Mouse (Mus musculus) layer of hippocampus, postnatal 10 days (tissue): ENCODE data around the gene Srrt. TPM values are rescaled to one million over a fixed set of nuclear protein-coding genes. Genes with fewer than 3 reads are reported as not detected.
A peak's percentile ranks its signal among the peaks of the same experiment; 100 is the strongest.
"Not testable (repeated sequence)": the region's sequence is repeated elsewhere in the genome, so short reads cannot be mapped to it uniquely, and the experiment has no call there.

Experiments used
- DNase-seq, 2 experiments: peaks; one replicate each; pipeline ENCODE4 v3.0.0; 2021; ENCODE audit warnings: low spot score in 2 of 2
- total RNA-seq, 2 experiments: library from RNA; stranded (reverse); gene quantifications; 2 replicates each; pipeline ENCODE4 v1.2.3; 2021

Srrt gene
- total RNA-seq, 2 experiments from 2014 or later: 188 to 191 TPM

- no peak for DNase-seq
These were observed 6.2 kb downstream of the Srrt start for GRCm38 (mm10) chr5:137301253-137301652.

DNA sequence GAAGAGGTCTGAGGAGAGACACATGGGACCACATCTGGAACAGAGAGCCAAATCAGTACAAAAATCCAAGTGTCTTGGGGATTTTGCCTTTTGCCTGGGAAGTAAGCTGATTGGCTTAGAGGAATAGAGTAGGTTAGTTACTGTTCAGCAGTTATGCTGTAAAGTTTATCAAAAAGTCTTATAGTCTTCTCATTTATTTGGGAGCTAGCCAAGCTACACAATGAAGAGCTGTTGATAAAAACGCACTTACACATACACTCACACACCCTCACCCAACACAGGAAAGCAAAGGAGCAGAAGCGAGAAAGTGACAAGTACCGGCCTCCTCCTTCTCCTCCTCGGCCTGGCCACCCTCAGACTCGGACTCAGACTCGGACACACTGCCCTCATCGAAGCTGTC lies 8.2 kb downstream of the Srrt start:
- no peak for DNase-seq

DNA sequence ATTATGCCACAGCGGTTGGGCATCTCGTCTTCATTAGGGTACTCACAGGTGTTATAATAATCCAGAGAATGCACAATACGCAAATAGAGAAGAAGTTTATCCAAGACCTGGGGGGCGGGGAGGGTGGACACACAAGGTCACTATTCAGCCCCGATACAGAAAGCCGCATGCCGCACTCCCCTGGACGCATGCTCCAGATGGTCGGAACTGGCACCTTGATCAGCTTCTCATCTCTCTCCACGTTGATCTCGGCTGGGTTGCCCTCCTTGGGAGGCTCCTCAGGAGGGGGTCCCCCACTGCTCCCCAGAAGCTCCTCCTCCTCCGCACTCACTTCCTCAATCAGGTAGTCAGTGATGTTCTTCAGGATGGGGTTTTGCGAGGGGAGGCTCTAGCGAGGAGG lies 10.3 kb downstream of the Srrt start:
- no peak for DNase-seq

DNA sequence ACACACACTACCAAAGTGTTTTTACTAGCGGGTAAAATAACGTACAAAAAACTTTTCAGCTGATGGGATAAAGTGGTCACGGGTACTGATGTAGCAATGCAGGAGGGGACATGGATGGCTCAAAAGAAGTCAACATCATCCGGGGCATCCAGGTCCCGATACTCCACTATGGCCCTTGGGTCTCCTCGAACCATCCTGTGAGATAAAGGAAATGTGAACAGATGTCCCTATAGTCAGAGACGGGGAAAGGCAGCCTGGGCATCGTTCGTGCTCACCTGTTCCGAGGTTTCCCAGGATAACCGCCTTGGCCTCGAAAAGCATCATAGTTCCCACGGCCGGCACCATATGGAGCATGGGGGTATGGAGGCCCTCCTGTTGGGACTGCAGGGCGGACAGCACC lies 11.8 kb downstream of the Srrt start:
- no peak for DNase-seq

GRCm38 (mm10) chr5:137295296-137295695 lies 12.2 kb downstream of the Srrt start:
- no peak for DNase-seq

DNA sequence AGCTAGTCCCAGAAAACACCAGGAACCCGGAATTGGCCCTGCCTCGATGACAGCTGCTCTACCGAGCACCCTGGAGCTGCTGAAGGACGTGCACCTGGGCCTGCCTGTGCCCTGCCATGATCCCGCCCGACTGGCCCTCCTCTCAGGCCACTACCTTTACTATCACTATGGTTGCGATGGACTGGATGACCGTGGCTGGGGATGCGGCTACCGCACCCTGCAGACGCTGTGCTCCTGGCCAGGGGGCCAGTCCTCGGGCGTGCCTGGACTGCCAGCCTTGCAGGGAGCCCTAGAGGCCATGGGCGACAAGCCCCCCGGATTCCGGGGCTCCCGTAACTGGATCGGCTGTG lies 12.8 kb downstream of the Srrt start:
- no peak for DNase-seq

DNA sequence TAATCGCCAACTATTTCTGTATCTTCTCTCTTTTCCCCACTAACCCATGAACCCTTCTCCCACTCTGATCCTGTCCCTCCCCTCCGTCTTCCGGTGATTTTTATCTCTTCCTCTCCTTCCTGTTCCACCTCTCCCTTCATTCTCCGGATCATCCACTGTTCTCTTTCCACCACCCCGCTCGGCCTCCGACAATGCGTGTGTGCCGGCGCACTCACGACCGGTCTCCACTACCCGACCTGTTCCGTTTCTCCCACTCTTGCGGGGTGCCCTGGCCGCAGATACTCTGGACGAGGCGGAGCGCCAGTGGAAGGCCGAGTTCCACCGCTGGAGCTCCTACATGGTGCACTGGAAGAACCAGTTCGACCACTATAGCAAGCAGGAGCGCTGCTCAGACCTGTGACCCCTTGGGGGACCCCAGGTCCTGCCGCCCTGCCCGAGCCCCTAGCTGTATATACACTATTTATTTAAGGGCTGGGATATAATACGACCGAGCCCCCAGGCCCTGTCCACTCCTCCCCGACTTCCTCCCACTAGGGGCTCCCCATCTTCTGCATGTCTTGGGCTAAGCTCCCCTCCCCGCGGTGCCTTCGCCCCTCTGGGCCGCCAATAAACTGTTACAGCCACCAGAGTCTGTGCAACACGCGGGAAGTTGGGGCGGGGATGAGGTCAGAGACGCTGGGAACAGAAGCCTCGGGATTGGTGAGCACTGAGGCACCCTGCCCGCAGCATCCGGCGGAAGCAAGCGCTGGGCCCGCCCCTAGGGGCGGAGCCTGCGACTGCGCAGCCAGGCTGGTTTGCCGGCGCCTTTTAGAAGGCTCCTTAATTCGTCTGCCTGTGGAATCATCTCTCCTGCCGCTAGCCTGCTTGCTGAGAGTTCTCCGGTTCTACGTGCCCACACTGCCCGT lies 13.4 kb downstream of the Srrt start, which contains the start of gene Ufsp1:
Gene Ufsp1, plus strand, starts transcription at position 791 of the 905 bp plus-strand sequence.
- peak; percentile 94 to 96 for DNase-seq

- DNase-seq: peak; percentile 51 to 63
These were observed 14.2 kb downstream of the Srrt start for GRCm38 (mm10) chr5:137293282-137293681.

- no peak for DNase-seq
These were observed 16.0 kb downstream of the Srrt start for GRCm38 (mm10) chr5:137291381-137291926.

DNA sequence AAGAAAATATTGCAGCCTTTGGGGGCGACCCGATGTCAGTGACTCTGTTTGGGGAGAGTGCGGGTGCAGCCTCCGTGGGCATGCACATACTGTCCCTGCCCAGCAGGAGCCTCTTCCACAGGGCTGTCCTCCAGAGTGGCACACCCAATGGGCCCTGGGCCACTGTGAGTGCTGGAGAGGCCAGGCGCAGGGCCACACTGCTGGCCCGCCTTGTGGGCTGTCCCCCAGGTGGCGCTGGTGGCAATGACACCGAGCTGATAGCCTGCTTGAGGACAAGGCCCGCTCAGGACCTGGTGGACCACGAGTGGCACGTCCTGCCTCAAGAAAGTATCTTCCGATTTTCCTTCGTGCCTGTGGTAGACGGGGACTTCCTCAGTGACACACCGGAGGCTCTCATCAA lies 16.8 kb downstream of the Srrt start:
- DNase-seq: peak; percentile 50 to 55

GRCm38 (mm10) chr5:137289591-137290365 lies 17.7 kb downstream of the Srrt start:
- DNase-seq: no peak

DNA sequence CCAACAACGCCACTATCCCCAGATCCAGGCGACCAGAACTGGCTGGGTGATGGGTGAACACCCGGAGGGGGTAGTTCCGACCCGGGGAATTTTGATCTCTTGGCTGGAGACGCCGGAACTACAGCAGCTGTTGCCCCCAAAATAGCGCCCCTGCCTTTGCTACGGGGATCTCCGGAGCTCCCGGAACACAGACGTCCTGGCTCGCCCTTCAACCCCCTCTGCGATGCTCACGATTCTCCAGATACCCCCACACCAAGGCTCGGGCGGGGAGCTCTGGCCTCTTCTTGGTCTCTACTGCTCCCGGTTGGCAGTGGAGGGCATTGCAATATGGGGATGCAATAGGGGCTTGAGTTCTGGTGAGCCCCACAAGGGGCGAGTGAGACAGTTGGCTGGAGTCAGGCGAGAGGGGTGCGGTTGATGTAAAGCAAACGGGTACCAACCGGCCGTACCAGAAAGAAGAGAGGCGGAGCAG lies 18.4 kb downstream of the Srrt start:
- DNase-seq: peak; percentile 73 to 80

- peak; percentile 59 to 65 for DNase-seq
These were observed 19.3 kb downstream of the Srrt start for GRCm38 (mm10) chr5:137287953-137288743.

DNA sequence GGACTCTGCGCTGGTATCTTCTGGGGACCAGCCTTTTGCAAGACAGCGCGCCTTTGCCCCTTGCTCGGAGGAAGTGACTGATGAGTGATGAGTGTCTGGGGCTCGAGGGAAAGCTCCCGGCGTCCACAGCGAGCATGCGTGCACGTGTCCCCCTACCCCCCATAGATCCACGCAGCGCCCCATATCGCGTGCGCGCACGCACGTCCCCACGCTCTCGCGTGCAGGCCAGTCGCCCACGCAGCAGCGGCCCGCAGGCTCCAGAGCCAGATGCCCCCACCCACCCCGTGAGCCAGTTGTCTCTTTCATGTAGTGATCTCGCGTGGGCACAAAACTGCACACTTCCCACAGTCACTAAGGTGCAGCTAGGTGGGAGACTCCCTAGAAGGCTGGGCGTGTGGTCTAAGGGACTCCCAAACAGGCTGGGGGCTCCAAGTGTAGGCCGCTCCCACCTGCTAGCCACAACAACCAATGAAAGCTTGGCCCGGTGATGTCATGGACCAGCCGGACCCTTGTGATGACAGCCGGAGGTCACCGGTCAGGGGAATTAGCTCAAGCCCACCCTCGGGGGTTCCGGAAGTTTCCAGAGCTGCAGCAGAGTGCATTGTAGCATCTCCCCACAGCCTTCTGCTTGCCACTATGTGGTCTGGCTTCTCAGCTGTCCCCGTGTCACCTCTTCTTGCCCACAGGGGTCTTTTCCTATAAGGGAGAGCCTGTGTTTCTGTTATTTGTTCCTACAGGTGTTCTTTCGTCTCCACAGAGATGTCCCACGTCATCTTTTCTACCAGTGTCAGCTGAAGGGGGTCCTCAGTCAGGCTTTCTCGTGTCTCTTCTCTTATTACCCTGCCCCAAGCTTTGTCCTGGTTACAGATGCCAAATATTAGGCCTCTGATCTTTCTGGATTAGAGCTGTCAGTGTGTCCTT lies 20.2 kb downstream of the Srrt start, which contains the start of gene Ache:
Gene Ache, plus strand, starts transcription at position 488 of the 921 bp plus-strand sequence.
- DNase-seq: peak; percentile 63 to 73

GRCm38 (mm10) chr5:137286655-137287031 lies 20.8 kb downstream of the Srrt start:
- DNase-seq: peak; percentile 93 to 96

DNA sequence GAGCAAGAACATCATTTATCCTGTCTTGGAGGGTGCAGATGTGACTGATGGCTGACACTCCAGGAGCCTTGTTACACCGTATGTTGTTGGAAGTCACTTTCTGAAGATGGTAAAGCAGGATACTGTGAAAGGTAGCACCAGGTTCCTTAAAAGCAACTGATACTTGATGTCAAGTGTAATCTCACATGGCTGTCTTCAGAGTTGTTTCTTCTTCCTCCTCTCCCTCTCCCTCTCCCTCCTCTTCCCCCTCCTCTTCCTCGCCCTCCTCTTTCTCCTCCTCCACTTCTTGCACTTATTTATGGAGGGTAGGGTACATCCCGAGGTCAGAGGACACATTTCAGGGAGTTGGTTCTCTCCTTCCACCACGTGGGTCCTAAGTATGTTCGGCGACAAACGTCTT lies 21.5 kb downstream of the Srrt start:
- DNase-seq: no peak

DNA sequence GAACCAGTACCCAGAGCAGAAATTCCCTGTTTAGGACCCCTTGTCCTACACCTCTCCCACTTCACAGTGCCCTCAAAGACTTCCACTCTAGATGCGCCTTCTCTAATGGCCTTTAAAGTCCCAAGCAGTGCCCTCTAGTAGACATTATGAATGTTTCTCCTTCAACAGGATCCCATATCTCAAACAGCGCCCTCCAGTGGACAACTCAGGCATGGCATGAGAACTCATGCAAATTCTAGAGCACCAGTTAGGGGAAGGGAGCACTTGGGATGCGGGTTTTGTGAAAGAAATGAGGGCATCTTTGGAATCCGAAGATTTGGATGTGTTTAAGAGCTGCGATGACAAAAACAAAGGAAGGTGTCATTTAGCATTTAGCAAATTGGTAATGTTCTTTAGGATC lies 22.4 kb downstream of the Srrt start:
- peak; percentile 71 for DNase-seq

GRCm38 (mm10) chr5:137284411-137284810 lies 23.1 kb downstream of the Srrt start:
- not testable (repeated sequence) for DNase-seq
